Mouse (Mus musculus): ENCODE measurements around the gene Gcgr. TPM values are rescaled to one million over a fixed set of nuclear protein-coding genes. Genes with fewer than 3 reads are reported as not detected.
"Not testable (repeated sequence)": the region's sequence is repeated elsewhere in the genome, so short reads cannot be mapped to it uniquely, and the experiment has no call there.

Gcgr gene
- polyA plus RNA-seq, 1 experiment from 2014 or later: 0.32 TPM

GRCm38 (mm10) chr11:120582982-120583293 lies 52.4 kb downstream of the Gcgr start:
- not testable (repeated sequence) for H3K9me3 ChIP-seq (ENCODE audit: control insufficient read depth, low read length)
- peak overlapping the region; percentile 94 for H3K27ac ChIP-seq

DNA sequence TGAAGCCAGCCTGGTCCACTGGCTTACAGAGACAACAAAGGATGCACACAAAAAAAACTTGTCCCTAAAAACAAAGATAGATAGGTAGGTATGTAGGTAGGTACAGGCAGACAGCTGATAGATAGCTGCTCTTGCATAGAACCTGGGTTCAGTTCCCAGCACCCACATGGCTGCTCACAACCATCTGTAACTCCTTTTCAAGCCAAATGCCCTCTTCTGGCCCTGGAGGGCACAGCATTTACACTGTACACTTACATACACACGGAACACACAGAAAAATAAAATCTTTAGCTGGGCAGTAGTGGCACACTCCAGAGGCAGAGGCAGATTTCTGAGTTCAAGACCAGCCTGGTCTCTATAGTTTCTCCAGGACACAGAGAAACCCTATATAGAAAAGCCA lies 53.4 kb downstream of the Gcgr start:
- DNase-seq (ENCODE audit: low spot score) (no peak), ATAC-seq (ENCODE audit: low FRiP score) (no peak)
- no peak overlapping the region for H3K4me3 ChIP-seq (replicated peaks; ENCODE audit: low read length)
- H3K36me3 ChIP-seq (replicated peaks; ENCODE audit: control insufficient read depth, insufficient read depth): peaks cover 56% of the 10 kb centered on the region
- no peak overlapping the region for H3K4me2 ChIP-seq (replicated peaks)
- H3K9me3 ChIP-seq (ENCODE audit: control insufficient read depth, low read length): no peaks in the 10 kb centered on the region
- peaks cover 18% of the 10 kb centered on the region for H3K4me1 ChIP-seq (replicated peaks; ENCODE audit: control insufficient read depth, insufficient read depth, low read length)
- 97% methylated on average over 1 of the region's 1 CpGs for WGBS
- H3K27ac ChIP-seq: no peak overlapping the region
- no peaks in the 10 kb centered on the region for H3K27me3 ChIP-seq (ENCODE audit: control insufficient read depth, insufficient read depth, low read length)
- no peak overlapping the region for H3K9ac ChIP-seq

More at GRCm38 (mm10) chr11:120582982-120583293, 52.4 kb downstream of the Gcgr start:
- ATAC-seq (ENCODE audit: low FRiP score); H3K27me3 ChIP-seq (ENCODE audit: control insufficient read depth, insufficient read depth, low read length); DNase-seq (ENCODE audit: low spot score); H3K4me3 ChIP-seq (replicated peaks; ENCODE audit: low read length); H3K4me2 ChIP-seq (replicated peaks); H3K9ac ChIP-seq: not testable (repeated sequence)
- Histone ChIP-seq H3K4me1 (replicated peaks; ENCODE audit: control insufficient read depth, insufficient read depth, low read length) (peaks cover 18% of the 10 kb centered on the region), H3K36me3 (replicated peaks; ENCODE audit: control insufficient read depth, insufficient read depth) (peaks cover 56% of the 10 kb centered on the region)
- 95% methylated on average over 2 of the region's 2 CpGs for WGBS

DNA sequence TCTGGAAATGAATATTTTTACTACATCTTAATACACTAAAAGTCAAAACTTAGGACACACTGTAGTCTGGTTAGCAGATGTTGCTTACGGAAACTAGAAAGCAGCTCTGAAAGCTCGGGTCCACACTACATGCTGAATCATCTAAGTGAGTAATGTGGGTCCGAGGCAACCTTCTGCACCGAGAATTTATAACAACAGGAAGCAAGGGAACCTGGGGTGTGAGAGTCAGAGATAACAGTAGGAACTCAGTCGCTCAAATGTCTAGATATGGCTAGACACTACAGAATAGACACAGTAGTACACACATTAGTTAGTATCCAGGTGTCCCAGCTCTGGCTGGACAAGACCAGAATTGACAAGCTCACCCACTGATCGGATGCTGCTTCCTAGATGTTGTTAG lies 58.0 kb downstream of the Gcgr start:
- Histone ChIP-seq H3K27me3 (ENCODE audit: control insufficient read depth, insufficient read depth, low read length) (no peaks in the 10 kb centered on the region), H3K4me2 (replicated peaks) (no peak overlapping the region), H3K4me1 (replicated peaks; ENCODE audit: control insufficient read depth, insufficient read depth, low read length) (no peaks in the 10 kb centered on the region), H3K27ac (no peak overlapping the region), H3K4me3 (replicated peaks; ENCODE audit: low read length) (no peak overlapping the region), H3K9me3 (ENCODE audit: control insufficient read depth, low read length) (no peaks in the 10 kb centered on the region), H3K9ac (no peak overlapping the region), H3K36me3 (replicated peaks; ENCODE audit: control insufficient read depth, insufficient read depth) (peaks cover 92% of the 10 kb centered on the region)
- 94% methylated on average over 6 of the region's 6 CpGs for WGBS
- ATAC-seq (ENCODE audit: low FRiP score) (no peak), DNase-seq (ENCODE audit: low spot score) (no peak)

Other genes starting within 250 kb of the Gcgr start
- gene Actg1, start 182.2 kb upstream of the Gcgr start, polyA plus RNA-seq (2014; fragmentation: Nextera tagmentation; extraction: Ambion mirVana): 4,053 and 4,080 TPM in 2 replicates
- gene Fscn2, start 169.2 kb upstream of the Gcgr start, polyA plus RNA-seq (2014; fragmentation: Nextera tagmentation; extraction: Ambion mirVana): 1.6 and 2.2 TPM in 2 replicates
- 85.6 and 90.1 TPM in 2 replicates for gene Faap100, start 151.9 kb upstream of the Gcgr start, polyA plus RNA-seq (2014; fragmentation: Nextera tagmentation; extraction: Ambion mirVana)
- 37.4 and 39.3 TPM in 2 replicates for gene Nploc4, start 93.0 kb upstream of the Gcgr start, polyA plus RNA-seq (2014; fragmentation: Nextera tagmentation; extraction: Ambion mirVana)
- not detected in 2 replicates for gene Tspan10, start 88.1 kb upstream of the Gcgr start, polyA plus RNA-seq (2014; fragmentation: Nextera tagmentation; extraction: Ambion mirVana)
- gene Pde6g, start 77.2 kb upstream of the Gcgr start, polyA plus RNA-seq (2014; fragmentation: Nextera tagmentation; extraction: Ambion mirVana): 0.40 TPM in 2 replicates
- gene Oxld1, start 72.6 kb upstream of the Gcgr start, polyA plus RNA-seq (2014; fragmentation: Nextera tagmentation; extraction: Ambion mirVana): 11.4 and 12.4 TPM in 2 replicates
- 19.9 and 20.8 TPM in 2 replicates for gene Ccdc137, start 72.6 kb upstream of the Gcgr start, polyA plus RNA-seq (2014; fragmentation: Nextera tagmentation; extraction: Ambion mirVana)
- gene Arl16, start 63.1 kb upstream of the Gcgr start, polyA plus RNA-seq (2014; fragmentation: Nextera tagmentation; extraction: Ambion mirVana): 56.1 and 56.3 TPM in 2 replicates
- 131 and 132 TPM in 2 replicates for gene Mrpl12, start 46.1 kb upstream of the Gcgr start, polyA plus RNA-seq (2014; fragmentation: Nextera tagmentation; extraction: Ambion mirVana)
- 28.5 and 29.8 TPM in 2 replicates for gene Slc25a10, start 38.9 kb upstream of the Gcgr start, polyA plus RNA-seq (2014; fragmentation: Nextera tagmentation; extraction: Ambion mirVana)
- 248 and 261 TPM in 2 replicates for gene Mcrip1, start 19.0 kb downstream of the Gcgr start, polyA plus RNA-seq (2014; fragmentation: Nextera tagmentation; extraction: Ambion mirVana)
- gene Ppp1r27, start 20.4 kb downstream of the Gcgr start, polyA plus RNA-seq (2014; fragmentation: Nextera tagmentation; extraction: Ambion mirVana): 0.29 TPM in 1 of 2 replicates, not detected in the other
- 295 and 326 TPM in 2 replicates for gene P4hb, start 42.6 kb downstream of the Gcgr start, polyA plus RNA-seq (2014; fragmentation: Nextera tagmentation; extraction: Ambion mirVana)
- 435 and 490 TPM in 2 replicates for gene Arhgdia, start 50.9 kb downstream of the Gcgr start, polyA plus RNA-seq (2014; fragmentation: Nextera tagmentation; extraction: Ambion mirVana)
- 237 and 252 TPM in 2 replicates for gene Alyref, start 67.7 kb downstream of the Gcgr start, polyA plus RNA-seq (2014; fragmentation: Nextera tagmentation; extraction: Ambion mirVana)
- gene Anapc11, start 67.7 kb downstream of the Gcgr start, polyA plus RNA-seq (2014; fragmentation: Nextera tagmentation; extraction: Ambion mirVana): 227 and 229 TPM in 2 replicates
- gene Npb, start 77.8 kb downstream of the Gcgr start, polyA plus RNA-seq (2014; fragmentation: Nextera tagmentation; extraction: Ambion mirVana): 0.83 and 1.5 TPM in 2 replicates
- gene Pcyt2, start 87.2 kb downstream of the Gcgr start, polyA plus RNA-seq (2014; fragmentation: Nextera tagmentation; extraction: Ambion mirVana): 173 and 181 TPM in 2 replicates
- 35.5 and 37.0 TPM in 2 replicates for gene Sirt7, start 94.5 kb downstream of the Gcgr start, polyA plus RNA-seq (2014; fragmentation: Nextera tagmentation; extraction: Ambion mirVana)
- gene Mafg, start 102.9 kb downstream of the Gcgr start, polyA plus RNA-seq (2014; fragmentation: Nextera tagmentation; extraction: Ambion mirVana): 35.4 and 37.8 TPM in 2 replicates
- gene Pycr1, start 113.1 kb downstream of the Gcgr start, polyA plus RNA-seq (2014; fragmentation: Nextera tagmentation; extraction: Ambion mirVana): 16.8 and 17.9 TPM in 2 replicates
- 1.1 and 1.4 TPM in 2 replicates for gene Myadml2, start 117.5 kb downstream of the Gcgr start, polyA plus RNA-seq (2014; fragmentation: Nextera tagmentation; extraction: Ambion mirVana)
- 2.2 and 3.5 TPM in 2 replicates for gene Notum, start 130.5 kb downstream of the Gcgr start, polyA plus RNA-seq (2014; fragmentation: Nextera tagmentation; extraction: Ambion mirVana)
- gene Aspscr1, start 142.3 kb downstream of the Gcgr start, polyA plus RNA-seq (2014; fragmentation: Nextera tagmentation; extraction: Ambion mirVana): 123 and 136 TPM in 2 replicates
- gene Cenpx, start 183.0 kb downstream of the Gcgr start, polyA plus RNA-seq (2014; fragmentation: Nextera tagmentation; extraction: Ambion mirVana): 95.7 and 106 TPM in 2 replicates
- 52.7 and 56.5 TPM in 2 replicates for gene Lrrc45, start 183.2 kb downstream of the Gcgr start, polyA plus RNA-seq (2014; fragmentation: Nextera tagmentation; extraction: Ambion mirVana)
- gene Rac3, start 190.8 kb downstream of the Gcgr start, polyA plus RNA-seq (2014; fragmentation: Nextera tagmentation; extraction: Ambion mirVana): 124 and 134 TPM in 2 replicates
- 9.0 and 13.7 TPM in 2 replicates for gene Dcxr, start 196.6 kb downstream of the Gcgr start, polyA plus RNA-seq (2014; fragmentation: Nextera tagmentation; extraction: Ambion mirVana)
- gene Cbr2, start 201.4 kb downstream of the Gcgr start, polyA plus RNA-seq (2014; fragmentation: Nextera tagmentation; extraction: Ambion mirVana): 0.64 and 0.90 TPM in 2 replicates
- 1.8 and 2.2 TPM in 2 replicates for gene Hmga1b, start 232.1 kb downstream of the Gcgr start, polyA plus RNA-seq (2014; fragmentation: Nextera tagmentation; extraction: Ambion mirVana)

Measured in hindbrain, embryonic 14.5 days (tissue).